Mouse (Mus musculus): ENCODE results near the gene BC061212. TPM values are rescaled to one million over a fixed set of nuclear protein-coding genes. Genes with fewer than 3 reads are reported as not detected.

The BC061212 gene
- polyA plus RNA-seq (2015; fragmentation: Nextera tagmentation; extraction: Ambion mirVana), result not detected in 2 replicates

DNA sequence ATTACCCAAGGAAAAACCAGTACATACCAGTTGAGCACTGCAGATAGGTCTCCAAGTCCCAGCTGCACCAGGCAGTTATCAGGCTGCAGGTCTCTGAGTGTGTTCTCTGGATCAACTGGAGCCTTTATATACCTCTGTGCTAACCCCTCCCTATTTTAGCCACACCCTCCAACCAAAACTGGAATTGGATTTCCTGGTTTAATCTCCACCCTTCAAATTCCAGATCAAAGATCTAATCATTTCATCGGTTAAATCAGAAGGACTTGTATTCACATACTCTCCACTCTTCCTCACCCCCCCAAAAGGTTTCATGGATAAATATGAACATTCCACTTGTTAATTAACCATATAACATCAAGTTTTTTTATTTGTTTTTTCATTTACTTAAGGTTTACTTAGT lies at the start of gene BC061212:
Gene BC061212 (minus strand): TSS at position 101 of the 400 bp plus-strand sequence.

DNA sequence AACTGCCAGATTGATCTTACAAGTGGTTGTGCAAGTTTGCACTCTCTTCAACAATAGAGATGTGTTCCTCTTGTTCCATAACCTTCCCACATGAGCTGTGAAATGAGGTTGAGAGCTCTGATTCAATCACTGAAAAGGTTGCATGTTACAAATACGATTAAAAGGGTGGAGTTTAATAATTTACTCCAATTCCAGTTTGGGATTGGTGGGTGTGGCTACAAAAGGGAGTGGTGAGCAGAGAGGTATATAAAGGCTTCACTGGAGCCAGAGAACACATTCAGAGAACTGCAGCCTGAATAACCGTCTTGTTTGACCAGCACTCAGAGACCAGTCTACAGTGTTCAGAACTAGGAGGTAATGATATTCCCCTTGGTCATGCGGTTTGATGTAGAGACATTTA lies 5.7 kb upstream of the BC061212 start, which contains the start of gene Gm6351:
Gene Gm6351 (plus strand): TSS at position 301 of the 400 bp plus-strand sequence.

Other genes with a start within 250 kb of the BC061212 start
- not detected in 2 replicates for gene Gm7792, start 226.8 kb downstream of the BC061212 start, polyA plus RNA-seq (2015; fragmentation: Nextera tagmentation; extraction: Ambion mirVana)
- not detected in 2 replicates for gene Gm16429, start 141.5 kb downstream of the BC061212 start, polyA plus RNA-seq (2015; fragmentation: Nextera tagmentation; extraction: Ambion mirVana)
- not detected in 2 replicates for gene Gm6351, start 5.8 kb upstream of the BC061212 start, polyA plus RNA-seq (2015; fragmentation: Nextera tagmentation; extraction: Ambion mirVana)
- not detected in 2 replicates for gene Gm3106, start 147.5 kb upstream of the BC061212 start, polyA plus RNA-seq (2015; fragmentation: Nextera tagmentation; extraction: Ambion mirVana)
- not detected in 2 replicates for gene A430089I19Rik, start 236.3 kb upstream of the BC061212 start, polyA plus RNA-seq (2015; fragmentation: Nextera tagmentation; extraction: Ambion mirVana)
- not detected in 2 replicates for gene Gm6502, start 243.9 kb upstream of the BC061212 start, polyA plus RNA-seq (2015; fragmentation: Nextera tagmentation; extraction: Ambion mirVana)